Mouse (Mus musculus) embryo, embryonic 11.5 days (tissue): Measurements from ENCODE around the gene Ticam1.

Experiments
- DNase-seq: peaks from one replicate; pipeline ENCODE4 v3.0.0-alpha.2; 2012; ENCODE audit warnings: low read depth, low spot score

Ticam1 gene

GRCm38 (mm10) chr17:56276643-56277566 is at the start of gene Ticam1:
Gene Ticam1, minus strand, starts transcription at chr17:56276786.
- DNase-seq: peak; percentile 98

DNA sequence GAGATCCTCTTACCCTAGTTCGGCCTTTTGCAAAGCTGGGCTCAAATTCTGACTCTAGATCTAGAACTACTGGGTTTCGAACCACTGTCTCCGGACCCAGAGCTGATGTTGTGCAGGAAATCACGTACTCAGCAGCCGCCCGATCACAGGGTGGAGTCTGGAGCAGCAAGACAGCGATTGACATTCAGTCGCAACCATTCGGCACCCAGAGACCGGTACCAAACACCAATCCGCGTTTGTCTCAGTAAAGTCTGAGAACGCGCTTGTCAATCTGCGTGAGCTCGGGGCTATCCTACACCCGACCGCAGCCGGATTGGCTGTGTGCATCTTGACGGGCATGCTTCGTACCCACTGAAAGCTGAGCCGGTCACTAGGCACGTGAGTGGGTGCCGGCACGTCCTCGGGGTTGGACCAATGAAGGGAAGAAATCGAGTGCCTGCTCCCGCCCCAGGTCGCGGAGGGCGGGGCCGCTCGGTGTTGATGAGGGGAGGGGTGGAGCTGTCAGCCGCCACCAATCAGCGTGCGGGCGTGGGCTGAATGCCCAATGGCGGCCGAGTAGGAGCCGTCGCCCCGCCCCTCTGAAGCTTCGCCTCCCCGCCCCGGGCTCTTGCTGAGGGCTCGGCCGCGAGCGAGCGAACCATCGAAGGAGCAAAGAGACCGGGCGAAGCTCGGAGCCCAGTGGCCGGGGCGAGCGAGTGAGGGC is 49.0 kb upstream of the Ticam1 start, which contains the start of gene Kdm4b:
TSS of gene Kdm4b (plus strand) at position 613 of the 703 bp plus-strand sequence.
- DNase-seq: peak; percentile 97

- DNase-seq: no peak
Measured at GRCm38 (mm10) chr17:56324419-56324818, 47.8 kb upstream of the Ticam1 start.

GRCm38 (mm10) chr17:56309191-56309945 is 32.8 kb upstream of the Ticam1 start:
- DNase-seq: no peak

DNA sequence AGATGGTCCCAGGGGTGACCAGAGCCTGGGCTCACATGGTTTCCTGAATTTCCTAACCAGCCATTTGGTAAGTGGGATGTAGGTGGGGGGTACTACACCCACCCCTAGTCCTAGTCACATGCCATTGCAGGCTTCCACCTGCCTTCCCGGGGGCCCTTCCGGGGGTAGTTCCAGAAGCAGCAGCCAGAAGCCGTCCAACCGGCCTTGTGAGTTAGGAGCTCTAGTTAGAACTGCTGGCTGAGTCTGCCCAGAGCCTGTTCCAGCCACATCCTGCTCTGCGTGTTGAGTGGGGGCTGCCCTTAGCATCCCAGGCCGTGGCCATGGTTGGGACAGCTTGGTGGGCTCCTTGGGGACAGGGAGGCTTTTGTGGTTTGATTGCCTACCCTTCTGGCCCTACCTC is 31.5 kb upstream of the Ticam1 start:
- DNase-seq: no peak

DNA sequence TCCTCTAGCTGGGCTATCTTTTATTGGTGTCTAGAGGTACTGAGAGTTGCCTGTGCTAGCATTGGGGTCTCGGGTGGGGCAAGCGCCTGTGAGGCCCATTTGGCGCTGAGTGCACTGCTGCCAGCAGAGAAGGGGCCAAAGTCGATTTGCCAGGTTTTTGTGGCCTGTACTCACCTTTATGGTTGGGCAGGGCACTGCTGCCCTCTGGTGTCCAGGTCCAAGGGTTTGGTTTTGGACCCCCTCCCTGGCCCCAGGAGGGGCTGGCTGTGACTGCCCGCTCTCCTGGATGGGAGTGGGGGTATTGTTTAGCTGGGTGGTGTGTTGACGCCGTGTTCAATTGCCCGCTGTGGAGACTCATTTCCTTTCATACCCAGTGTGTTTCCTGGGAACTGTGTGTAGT is 29.2 kb upstream of the Ticam1 start:
- no peak for DNase-seq

DNA sequence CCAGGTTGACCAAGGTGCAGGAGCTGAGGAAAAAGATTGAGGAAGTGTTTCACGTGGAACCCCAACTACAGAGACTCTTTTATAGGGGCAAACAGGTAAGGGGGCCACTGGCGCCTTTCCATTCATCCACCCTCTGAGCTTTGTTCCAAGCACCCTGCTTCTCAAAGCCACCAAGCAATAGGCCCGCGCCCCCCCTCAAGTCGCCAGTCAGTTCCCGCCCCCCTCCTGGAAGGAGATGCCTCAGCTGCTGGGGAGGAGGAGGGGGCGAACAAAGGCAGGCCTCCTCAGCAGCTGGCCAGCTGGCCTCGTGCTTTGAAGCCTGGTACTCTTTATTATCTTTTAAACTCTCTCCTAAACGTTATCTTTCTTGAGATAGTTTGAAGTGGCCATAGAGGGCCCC is 28.6 kb upstream of the Ticam1 start:
- no peak for DNase-seq

GRCm38 (mm10) chr17:56304718-56305117 is 28.1 kb upstream of the Ticam1 start:
- DNase-seq: no peak

DNA sequence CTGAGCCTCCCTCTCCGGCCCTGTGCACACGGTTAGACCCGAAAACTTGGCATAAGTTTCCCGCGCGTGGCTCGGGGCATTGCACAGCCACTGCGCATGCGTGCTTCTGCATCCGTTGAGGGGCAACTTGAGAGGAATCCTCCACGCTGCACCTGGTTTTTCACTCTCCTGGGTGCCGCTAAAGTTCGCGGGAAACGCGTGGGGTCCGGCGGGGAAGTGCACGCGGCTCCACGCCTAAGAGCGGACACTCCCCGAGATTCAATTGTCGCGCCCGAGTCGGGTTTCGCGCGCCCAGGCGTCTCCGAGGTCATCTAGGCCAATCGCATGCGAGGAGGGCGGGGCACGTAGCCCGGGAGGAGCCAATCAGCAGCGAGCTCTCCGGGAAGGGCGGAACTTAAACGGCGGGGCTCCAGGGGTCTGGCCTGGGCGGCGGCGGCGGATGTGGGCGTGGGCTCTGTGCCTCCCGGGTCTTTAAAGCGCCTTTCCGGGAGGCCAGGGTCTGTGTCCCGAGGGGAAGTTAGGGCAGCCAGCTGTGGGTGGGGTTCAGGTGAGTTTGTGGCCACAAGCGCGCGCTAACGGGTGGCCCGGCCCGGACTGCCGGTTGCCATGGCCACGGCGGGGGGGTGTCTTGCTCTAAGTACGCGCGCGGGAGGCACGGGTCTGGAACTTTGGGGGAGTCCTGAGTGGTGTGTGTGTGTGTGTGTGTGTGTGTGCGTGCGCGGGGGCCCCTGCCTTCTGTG is 27.4 kb upstream of the Ticam1 start:
- peak; percentile 95 for DNase-seq

GRCm38 (mm10) chr17:56303160-56303846 is 26.7 kb upstream of the Ticam1 start, which contains the start of gene Uhrf1:
Gene Uhrf1, plus strand, starts transcription at chr17:56303321.
- DNase-seq: peak; percentile 82

DNA sequence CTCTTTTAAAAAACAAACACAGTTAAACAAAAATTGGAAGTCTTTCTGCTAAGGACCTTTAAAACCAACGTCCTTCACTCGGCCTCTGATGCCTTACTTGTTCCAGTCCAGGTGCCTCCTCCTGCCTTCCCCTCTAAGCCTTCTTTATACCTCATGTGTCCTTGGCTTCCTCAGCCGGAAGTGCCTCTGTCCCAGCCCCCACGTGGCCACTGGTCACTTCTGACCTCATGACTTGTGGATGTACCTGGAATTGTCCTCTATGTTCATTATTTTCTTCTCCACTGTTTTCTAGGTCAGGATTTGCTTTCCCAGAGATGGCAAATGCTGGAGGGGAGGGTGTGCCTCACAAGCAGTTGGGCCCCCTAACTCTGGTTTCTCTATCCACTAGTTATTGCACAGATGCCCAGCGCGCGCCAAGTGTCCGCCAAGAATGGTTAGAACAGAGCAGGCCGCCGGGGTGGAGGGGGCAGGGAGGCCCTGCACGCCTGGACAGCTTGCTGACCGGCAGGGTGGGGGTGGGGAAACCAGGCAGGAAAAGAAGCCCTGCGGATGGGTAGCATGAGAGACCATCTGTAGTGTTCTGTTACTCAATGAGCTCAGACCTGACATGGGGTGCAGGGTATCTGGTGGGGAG is 25.9 kb upstream of the Ticam1 start:
- DNase-seq: no peak

GRCm38 (mm10) chr17:56300186-56300585 is 23.6 kb upstream of the Ticam1 start, which contains the start of gene Arrdc5:
Gene Arrdc5, minus strand, starts transcription at chr17:56300286.
- no peak for DNase-seq

DNA sequence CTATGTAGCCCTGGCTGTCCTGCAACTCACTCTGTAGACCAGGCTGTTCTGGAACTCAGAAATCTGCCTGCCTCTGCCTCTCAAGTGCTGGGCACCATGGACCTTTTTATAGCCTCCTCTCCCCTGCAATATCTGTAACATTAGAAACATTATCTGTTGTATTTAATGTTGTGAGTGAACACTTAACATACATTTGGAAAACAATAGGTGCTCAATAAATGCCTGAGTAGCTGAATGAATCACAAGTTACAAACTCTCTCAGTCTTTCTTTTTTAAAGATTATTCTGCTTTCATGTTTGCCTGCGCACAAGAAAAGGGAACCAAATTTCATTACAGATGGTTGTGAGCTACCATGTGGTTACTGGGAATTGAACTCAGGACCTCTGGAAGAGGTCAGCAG is 21.7 kb upstream of the Ticam1 start:
- DNase-seq: no peak

- no peak for DNase-seq
Measured at GRCm38 (mm10) chr17:56296201-56296600, 19.6 kb upstream of the Ticam1 start.

DNA sequence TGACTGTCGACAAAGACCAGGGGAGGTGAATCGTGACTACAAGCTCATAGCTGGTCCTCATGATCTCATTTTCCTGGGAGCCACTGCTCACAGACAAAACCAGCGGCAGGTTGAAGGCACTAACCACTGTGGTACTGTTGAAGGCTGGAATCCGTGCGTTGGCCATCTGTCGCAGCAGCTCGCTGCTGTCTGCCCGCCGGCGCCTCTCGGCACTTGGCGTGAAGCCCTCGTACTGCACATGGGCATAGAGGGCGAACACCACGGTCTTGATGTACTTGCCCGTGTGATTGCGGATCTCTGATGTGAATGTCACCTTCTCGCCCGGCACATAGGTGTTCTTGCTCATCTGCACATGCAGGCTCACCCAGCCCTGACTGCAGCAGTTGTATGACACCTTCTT is 17.7 kb upstream of the Ticam1 start:
- no peak for DNase-seq

GRCm38 (mm10) chr17:56293291-56293690 is 16.7 kb upstream of the Ticam1 start:
- no peak for DNase-seq

GRCm38 (mm10) chr17:56292531-56293222 is 16.1 kb upstream of the Ticam1 start, which contains the start of gene Plin3:
Gene Plin3, minus strand, starts transcription at chr17:56292873.
- no peak for DNase-seq

DNA sequence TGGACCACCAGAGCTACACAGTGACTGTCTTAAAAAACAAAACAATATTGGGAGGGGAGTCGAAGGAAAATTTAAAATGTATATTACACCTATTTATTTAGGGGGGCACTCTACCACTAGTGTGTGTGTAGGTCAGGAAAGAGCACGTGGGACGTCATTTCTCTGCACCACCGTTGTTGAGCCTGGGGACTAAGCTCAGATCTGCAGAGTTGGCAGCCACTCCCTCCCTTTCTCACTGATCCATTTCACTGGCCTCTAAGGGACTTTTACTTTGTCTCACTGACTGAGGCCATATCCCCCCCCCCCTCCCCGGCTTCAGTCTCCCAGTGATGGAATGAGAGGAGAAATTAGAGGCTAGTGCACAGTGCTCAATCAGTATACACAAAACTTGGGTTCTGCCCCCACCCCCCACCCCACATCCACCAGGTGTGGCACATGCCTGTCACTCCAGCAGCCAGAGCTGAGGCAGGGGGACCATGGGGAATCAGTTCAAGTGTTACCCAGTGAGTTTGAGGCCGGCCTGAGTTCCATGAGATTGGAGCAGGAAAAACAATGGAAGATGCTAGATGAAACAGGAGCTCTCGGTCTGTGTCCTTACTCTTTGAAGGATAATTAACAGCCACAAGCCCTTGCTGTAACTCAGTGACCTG is 15.4 kb upstream of the Ticam1 start:
- DNase-seq: no peak

DNA sequence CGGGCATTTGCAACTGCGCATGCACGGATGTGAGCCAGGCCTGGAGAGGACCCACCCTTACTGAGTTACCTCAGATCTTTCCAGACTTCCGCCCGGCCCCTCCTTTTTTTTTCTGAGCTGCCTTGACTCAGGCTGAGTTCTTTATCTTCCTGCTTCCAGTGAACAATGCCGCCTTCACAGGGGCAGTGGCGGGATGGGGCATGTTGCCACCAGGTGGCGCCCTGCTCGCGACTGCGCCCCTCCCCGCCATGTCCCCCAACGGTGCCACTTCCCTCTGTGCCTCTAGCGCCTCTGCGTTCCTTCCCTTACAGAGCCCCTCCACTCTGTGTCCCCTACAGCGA is 14.6 kb upstream of the Ticam1 start:
- DNase-seq: peak; percentile 78
